9 mouse cellular contexts compared by ENCODE assay signal in genomic region chr14:119852139-119852538, GRCm38 (mm10).
A peak's percentile ranks its signal among the peaks of the same experiment; 100 is the strongest.
DNase-seq lines count a peak whose midpoint lies in the region; ATAC-seq and TF ChIP-seq lines count a peak whose summit lies in the region.
"Had no signal": no experiment of that assay in that cellular context is flagged by ENCODE, and none has a peak within 500 bp of the region (broad histone marks: within the 10 kb centered on the region; RNA-seq: fewer than 3 reads in every experiment).

No protein-coding gene starts in this region.

- peak overlapping the region; percentile 34; the same call in 1 of the 2 replicates for H3K9ac ChIP-seq in heart, embryonic 14.5 days (ENCODE audit: low read length)
- no peak overlapping the region for H3K9ac ChIP-seq in embryonic facial prominence, embryonic 13.5 days
- H3K9ac ChIP-seq in limb, embryonic 14.5 days (ENCODE audit: low read depth, low read length, severe bottlenecking) = no peak overlapping the region
- H3K9ac ChIP-seq in forebrain, embryonic 11.5 days (ENCODE audit: low read length) = no peak overlapping the region

- no peak for ATAC-seq in heart, embryonic 14.5 days (ENCODE audit: insufficient number of reproducible peaks, insufficient read depth, low FRiP score, low read depth)
- no peak for ATAC-seq in embryonic facial prominence, embryonic 13.5 days (ENCODE audit: insufficient number of reproducible peaks, insufficient read depth, low FRiP score, low TSS enrichment, low read depth)
- ATAC-seq in limb, embryonic 14.5 days (ENCODE audit: low FRiP score, low read depth) = peak; percentile 75
- ATAC-seq in forebrain, embryonic 11.5 days (replicated peaks; ENCODE audit: low FRiP score) = no peak

- H3K27me3 ChIP-seq in heart, embryonic 14.5 days (ENCODE audit: control insufficient read depth, insufficient read depth, low read length) = no peaks in the 10 kb centered on the region
- peaks cover 8% of the 10 kb centered on the region for H3K27me3 ChIP-seq in embryonic facial prominence, embryonic 13.5 days
- H3K27me3 ChIP-seq in limb, embryonic 14.5 days (ENCODE audit: control insufficient read depth, insufficient read depth, low read length) = no peaks in the 10 kb centered on the region
- H3K27me3 ChIP-seq in forebrain, embryonic 11.5 days (ENCODE audit: control insufficient read depth, insufficient read depth, low read length) = no peaks in the 10 kb centered on the region

- no peaks in the 10 kb centered on the region for H3K9me3 ChIP-seq in heart, embryonic 14.5 days (ENCODE audit: control insufficient read depth, low read length)
- H3K9me3 ChIP-seq in embryonic facial prominence, embryonic 13.5 days = no peaks in the 10 kb centered on the region
- H3K9me3 ChIP-seq in limb, embryonic 14.5 days (ENCODE audit: control insufficient read depth, low read length) = no peaks in the 10 kb centered on the region
- no peaks in the 10 kb centered on the region for H3K9me3 ChIP-seq in forebrain, embryonic 11.5 days (ENCODE audit: control insufficient read depth, low read length)

- TF ChIP-seq POLR2A in limb, embryonic 14.5 days (IDR thresholded peaks at IDR 0.05; ENCODE audit: borderline replicate concordance, extremely low read depth, insufficient read depth, insufficient read length) = no peak

- 5% methylated on average over 5 of the region's 5 CpGs for WGBS in heart, embryonic 14.5 days
- WGBS in embryonic facial prominence, embryonic 13.5 days = 7% methylated on average over 5 of the region's 5 CpGs
- WGBS in limb, embryonic 14.5 days = 3% methylated on average over 5 of the region's 5 CpGs
- WGBS in forebrain, embryonic 11.5 days = 11% methylated on average over 5 of the region's 5 CpGs

- H3K4me1 ChIP-seq in heart, embryonic 14.5 days (ENCODE audit: control insufficient read depth in 2 of 2, insufficient read depth in 2 of 2, low read length in 2 of 2) = peaks cover 7 to 9% of the 10 kb centered on the region in 2 experiments
- peaks cover 8% of the 10 kb centered on the region for H3K4me1 ChIP-seq in embryonic facial prominence, embryonic 13.5 days
- peaks cover 7% of the 10 kb centered on the region for H3K4me1 ChIP-seq in limb, embryonic 14.5 days (ENCODE audit: control insufficient read depth, insufficient read depth, low read length)
- H3K4me1 ChIP-seq in forebrain, embryonic 11.5 days (replicated peaks; ENCODE audit: control insufficient read depth, insufficient read depth, low read length) = no peaks in the 10 kb centered on the region

- H3K4me3 ChIP-seq in heart, embryonic 14.5 days (ENCODE audit: control insufficient read depth in 1 of 2, insufficient read depth in 1 of 2, low read depth in 1 of 2, low read length in 2 of 2) = peak overlapping the region in 1 of 2 experiments; percentile 6; a peak in 1 of 4 replicates
- H3K4me3 ChIP-seq in embryonic facial prominence, embryonic 13.5 days = no peak overlapping the region
- H3K4me3 ChIP-seq in limb, embryonic 14.5 days (replicated peaks; ENCODE audit: low read length) = no peak overlapping the region
- no peak overlapping the region for H3K4me3 ChIP-seq in forebrain, embryonic 11.5 days (ENCODE audit: low read depth, low read length)

- H3K36me3 ChIP-seq in heart, embryonic 14.5 days (ENCODE audit: control insufficient read depth, insufficient read depth, low read length) = no peaks in the 10 kb centered on the region
- H3K36me3 ChIP-seq in embryonic facial prominence, embryonic 13.5 days = no peaks in the 10 kb centered on the region
- H3K36me3 ChIP-seq in limb, embryonic 14.5 days (ENCODE audit: control insufficient read depth, insufficient read depth, low read length) = no peaks in the 10 kb centered on the region
- H3K36me3 ChIP-seq in forebrain, embryonic 11.5 days (ENCODE audit: control insufficient read depth, insufficient read depth, low read length) = no peaks in the 10 kb centered on the region
- H3K36me3 ChIP-seq: G1E had no signal

- peak overlapping the region; percentile 56 for H3K4me2 ChIP-seq in heart, embryonic 14.5 days (ENCODE audit: low read length)
- H3K4me2 ChIP-seq in embryonic facial prominence, embryonic 13.5 days = peak overlapping the region; percentile 39
- peak overlapping the region; percentile 37 for H3K4me2 ChIP-seq in limb, embryonic 14.5 days (replicated peaks; ENCODE audit: low read depth, low read length, severe bottlenecking)
- no peak overlapping the region for H3K4me2 ChIP-seq in forebrain, embryonic 11.5 days (ENCODE audit: low read depth, low read length, severe bottlenecking)

- DNase-seq in heart, adult 8-10 months (ENCODE audit: low spot score) = no peak
- DNase-seq in ZHBTc4 (ENCODE audit: low read depth, low spot score) = peak; percentile 52
- DNase-seq in limb, embryonic 14.5 days (ENCODE audit: low spot score) = peak; percentile 32
- no peak for DNase-seq in urinary bladder, postnatal 25 days (ENCODE audit: low spot score)
- no peak for DNase-seq in adrenal gland, adult 18-20 months (ENCODE audit: low spot score in 2 of 2)
- no peak for DNase-seq in forebrain, embryonic 11.5 days (ENCODE audit: low spot score)

- H3K27ac ChIP-seq in heart, embryonic 14.5 days (replicated peaks in 1 of 2; ENCODE audit: control insufficient read depth in 1 of 2, insufficient read depth in 1 of 2, low read depth in 2 of 2, low read length in 2 of 2) = no peak overlapping the region
- no peak overlapping the region for H3K27ac ChIP-seq in embryonic facial prominence, embryonic 13.5 days
- no peak overlapping the region; the same call in 1 of the 2 replicates for H3K27ac ChIP-seq in limb, embryonic 14.5 days (replicated peaks; ENCODE audit: low read depth, low read length)
- no peak overlapping the region for H3K27ac ChIP-seq in forebrain, embryonic 11.5 days (ENCODE audit: low read depth, low read length)

Comparison
In these comparisons a context has a peak if more than half of its experiments do, and no peak if none do; other contexts are left out.
1. DNase-seq: peak in ZHBTc4 (single experiment) and limb, embryonic 14.5 days (single experiment); none in heart, adult 8-10 months (single experiment), urinary bladder, postnatal 25 days (single experiment), adrenal gland, adult 18-20 months (0 of 2) and forebrain, embryonic 11.5 days (single experiment).